Mouse (Mus musculus) B cell, adult 67 days (primary cell): ENCODE data around the gene Serpinb11. TPM values are rescaled to one million over a fixed set of nuclear protein-coding genes. Genes with fewer than 3 reads are reported as not detected.

Source experiments
- total RNA-seq, 2 experiments: library from RNA; stranded (reverse); gene quantifications; 4 replicates each; pipeline ENCODE4 v1.2.4; 2023

The Serpinb11 gene
- total RNA-seq, result not detected

DNA sequence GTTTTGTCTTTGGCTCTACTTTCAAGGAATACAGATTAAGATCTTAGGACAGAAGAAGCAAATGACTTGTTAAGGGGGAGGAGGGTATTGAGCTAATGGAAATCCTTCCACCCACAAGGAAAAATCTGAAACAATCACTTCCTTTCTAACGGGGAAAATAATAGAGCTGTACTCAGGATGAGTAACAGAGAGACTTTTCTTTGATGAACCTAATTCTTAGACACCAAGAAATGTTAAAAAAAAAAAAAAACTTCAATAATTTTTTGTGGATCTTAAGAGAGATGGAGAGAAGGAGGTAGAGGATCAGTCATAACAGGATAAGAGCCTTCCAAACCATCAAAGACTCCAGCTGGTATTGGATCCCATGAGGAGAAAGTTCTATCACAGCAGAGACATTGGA is at the start of gene Serpinb11:
Gene Serpinb11 (plus strand): TSS at position 301 of the 400 bp plus-strand sequence.

DNA sequence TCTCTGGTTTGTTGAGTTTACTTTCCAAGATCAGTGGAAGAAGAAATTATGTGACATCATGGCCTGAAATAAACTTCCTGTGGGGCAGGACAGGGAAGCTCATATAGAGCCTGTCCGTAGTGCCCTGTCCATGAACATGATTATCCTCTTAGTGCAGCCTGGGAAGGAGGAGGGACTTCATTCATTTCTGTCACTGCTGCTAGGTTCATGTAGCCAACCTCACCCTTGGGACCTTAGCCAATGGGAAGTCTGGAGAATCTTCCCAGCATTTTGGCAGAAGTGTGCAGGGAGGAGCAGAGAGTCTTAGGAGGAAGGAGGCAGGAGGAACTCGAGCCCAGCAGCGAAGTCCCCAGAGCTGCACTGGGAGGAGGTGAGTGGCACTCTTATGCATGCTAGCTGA is 38.4 kb downstream of the Serpinb11 start, which contains the start of gene Serpinb7:
Gene Serpinb7 (plus strand): TSS at position 301 of the 400 bp plus-strand sequence.

Other genes with a start within 250 kb of the Serpinb11 start
- not detected for gene Serpinb3b, start 82.8 kb upstream of the Serpinb11 start, total RNA-seq
- gene Serpinb3c, start 82.8 kb upstream of the Serpinb11 start, total RNA-seq, result not detected
- under 1 TPM in 1 of 2 experiments, not detected in 1; 0.75 TPM for gene Serpinb7, start 38.5 kb downstream of the Serpinb11 start, total RNA-seq
- not detected for gene Serpinb2, start 150.2 kb downstream of the Serpinb11 start, total RNA-seq
- not detected for gene Serpinb8, start 228.8 kb downstream of the Serpinb11 start, total RNA-seq